Comparison of ENCODE assay signal across 21 mouse cellular contexts in genomic region chrX:70949232-70949631, GRCm38 (mm10).
DNase-seq lines count a peak whose midpoint lies in the region; ATAC-seq and TF ChIP-seq lines count a peak whose summit lies in the region.
"Had no signal": no experiment of that assay in that cellular context is flagged by ENCODE, and none has a peak within 500 bp of the region (broad histone marks: within the 10 kb centered on the region; RNA-seq: fewer than 3 reads in every experiment).

No protein-coding gene starts in this region.

- 64% methylated on average over 3 of the region's 3 CpGs for WGBS in intestine, embryonic 15.5 days
- 65% methylated on average over 3 of the region's 3 CpGs for WGBS in intestine, embryonic 16.5 days
- 45% methylated on average over 3 of the region's 3 CpGs for WGBS in intestine, postnatal 0 days
- 77% methylated on average over 3 of the region's 3 CpGs for WGBS in hindbrain, embryonic 14.5 days
- 84% methylated on average over 3 of the region's 3 CpGs for WGBS in forebrain, embryonic 10.5 days

- H3K9ac ChIP-seq in intestine, embryonic 15.5 days: no peak overlapping the region
- no peak overlapping the region for H3K9ac ChIP-seq in intestine, embryonic 16.5 days (ENCODE audit: low read depth, low read length)
- no peak overlapping the region for H3K9ac ChIP-seq in intestine, postnatal 0 days (ENCODE audit: low read depth, low read length)
- no peak overlapping the region for H3K9ac ChIP-seq in hindbrain, embryonic 14.5 days

- H3K4me2 ChIP-seq in intestine, embryonic 15.5 days (replicated peaks): no peak overlapping the region
- H3K4me2 ChIP-seq in intestine, embryonic 16.5 days (ENCODE audit: low read depth, low read length): no peak overlapping the region
- H3K4me2 ChIP-seq in intestine, postnatal 0 days (replicated peaks; ENCODE audit: low read depth): no peak overlapping the region
- no peak overlapping the region for H3K4me2 ChIP-seq in hindbrain, embryonic 14.5 days (replicated peaks)

- no peaks in the 10 kb centered on the region for H3K4me1 ChIP-seq in intestine, embryonic 15.5 days (replicated peaks)
- H3K4me1 ChIP-seq in intestine, embryonic 16.5 days (ENCODE audit: control insufficient read depth, insufficient read depth, low read length): no peaks in the 10 kb centered on the region
- H3K4me1 ChIP-seq in intestine, postnatal 0 days (replicated peaks; ENCODE audit: control insufficient read depth, insufficient read depth, low read length): no peaks in the 10 kb centered on the region
- H3K4me1 ChIP-seq in hindbrain, embryonic 14.5 days (replicated peaks; ENCODE audit: control insufficient read depth, insufficient read depth, low read length): 0 out of 2 replicates have a peak, but pooled peaks cover 2% of the 10 kb centered on the region
- H3K4me1 ChIP-seq in forebrain, embryonic 10.5 days: peaks cover 10% of the 10 kb centered on the region; the same call in 1 of the 2 replicates

- TF ChIP-seq CTCF in intestine, postnatal 0 days (IDR thresholded peaks at IDR 0.05; ENCODE audit: low read depth): no peak

- DNase-seq in retina, embryonic 14.5 days (ENCODE audit: low spot score): no peak
- DNase-seq in hindbrain, embryonic 14.5 days (ENCODE audit: low spot score): no peak
- DNase-seq in forebrain, embryonic 10.5 days (ENCODE audit: extremely low spot score, low spot score): no peak
- DNase-seq: adrenal gland, adult 2 months; adrenal gland, adult 8-10 months; adrenal gland, postnatal 10 days; adrenal gland, postnatal 14 days; adrenal gland, postnatal 25 days; adrenal gland, postnatal 36 days; B cell, adult 2 months; cerebellum, adult 11 months; cerebellum, adult 11-12 months; cerebellum, adult 18-20 months had no signal

- no peaks in the 10 kb centered on the region for H3K27me3 ChIP-seq in intestine, embryonic 15.5 days (replicated peaks)
- H3K27me3 ChIP-seq in intestine, embryonic 16.5 days (replicated peaks; ENCODE audit: control insufficient read depth, insufficient read depth, low read length): no peaks in the 10 kb centered on the region
- no peaks in the 10 kb centered on the region for H3K27me3 ChIP-seq in intestine, postnatal 0 days (replicated peaks; ENCODE audit: control insufficient read depth, insufficient read depth, low read length)
- H3K27me3 ChIP-seq in hindbrain, embryonic 14.5 days (ENCODE audit: control insufficient read depth, insufficient read depth, low read length): no peaks in the 10 kb centered on the region
- peaks cover 18% of the 10 kb centered on the region for H3K27me3 ChIP-seq in forebrain, embryonic 10.5 days (ENCODE audit: poor library complexity, severe bottlenecking)
- H3K27me3 ChIP-seq: CH12.LX had no signal

- H3K36me3 ChIP-seq in intestine, embryonic 15.5 days: no peaks in the 10 kb centered on the region
- no peaks in the 10 kb centered on the region for H3K36me3 ChIP-seq in intestine, embryonic 16.5 days (ENCODE audit: control insufficient read depth, insufficient read depth, low read length)
- H3K36me3 ChIP-seq in intestine, postnatal 0 days (ENCODE audit: control insufficient read depth, insufficient read depth): no peaks in the 10 kb centered on the region
- no peaks in the 10 kb centered on the region for H3K36me3 ChIP-seq in hindbrain, embryonic 14.5 days (replicated peaks; ENCODE audit: control insufficient read depth, insufficient read depth)
- H3K36me3 ChIP-seq in forebrain, embryonic 10.5 days (replicated peaks): no peaks in the 10 kb centered on the region
- H3K36me3 ChIP-seq: G1E had no signal

- H3K9me3 ChIP-seq in intestine, embryonic 15.5 days: no peaks in the 10 kb centered on the region
- H3K9me3 ChIP-seq in intestine, embryonic 16.5 days (ENCODE audit: control insufficient read depth, low read length): no peaks in the 10 kb centered on the region
- no peaks in the 10 kb centered on the region for H3K9me3 ChIP-seq in intestine, postnatal 0 days (ENCODE audit: control insufficient read depth)
- no peaks in the 10 kb centered on the region for H3K9me3 ChIP-seq in hindbrain, embryonic 14.5 days (ENCODE audit: control insufficient read depth, low read length)
- H3K9me3 ChIP-seq in forebrain, embryonic 10.5 days: no peaks in the 10 kb centered on the region
- H3K9me3 ChIP-seq: G1E had no signal

- ATAC-seq in intestine, embryonic 15.5 days: peak; percentile 65
- peak; percentile 48 for ATAC-seq in intestine, embryonic 16.5 days
- peak; percentile 72 for ATAC-seq in intestine, postnatal 0 days
- no peak for ATAC-seq in hindbrain, embryonic 14.5 days (ENCODE audit: low FRiP score)
- ATAC-seq: activated CD4-positive, CD25-positive, alpha-beta regulatory T cell, adult 4 months; CD4-positive, CD25-positive, alpha-beta regulatory T cell, adult 4 months; Patski had no signal

- H3K27ac ChIP-seq in intestine, embryonic 15.5 days: no peak overlapping the region
- H3K27ac ChIP-seq in intestine, embryonic 16.5 days (ENCODE audit: low read length): no peak overlapping the region
- H3K27ac ChIP-seq in intestine, postnatal 0 days (ENCODE audit: low read depth, low read length): no peak overlapping the region
- H3K27ac ChIP-seq in hindbrain, embryonic 14.5 days: no peak overlapping the region
- no peak overlapping the region for H3K27ac ChIP-seq in forebrain, embryonic 10.5 days

- no peak overlapping the region for H3K4me3 ChIP-seq in intestine, embryonic 15.5 days (replicated peaks)
- no peak overlapping the region for H3K4me3 ChIP-seq in intestine, embryonic 16.5 days (ENCODE audit: low read length)
- H3K4me3 ChIP-seq in intestine, postnatal 0 days (ENCODE audit: low read depth, low read length): no peak overlapping the region
- no peak overlapping the region for H3K4me3 ChIP-seq in hindbrain, embryonic 14.5 days (replicated peaks; ENCODE audit: low read length)
- H3K4me3 ChIP-seq in forebrain, embryonic 10.5 days: no peak overlapping the region
